Mouse (Mus musculus) adipose tissue, adult 10 weeks (tissue): Measurements from ENCODE around the gene Kdf1. TPM values are rescaled to one million over a fixed set of nuclear protein-coding genes. Genes with fewer than 3 reads are reported as not detected.

Source experiments
- polyA plus RNA-seq: library from polyadenylated mRNA; stranded (reverse); fragments of 350-450 nt; fragmentation: Illumina TruSeq; extraction: RNeasy Lipid Tissue Mini Kit (QIAGEN cat#74804); gene quantifications from one replicate; pipeline ENCODE4 v1.2.3, GENCODE M21; 2014; ENCODE audit warnings: low read depth, low replicate concordance

Gene Kdf1
- polyA plus RNA-seq: 23.6 TPM

GRCm38 (mm10) chr4:133518601-133519368, at the start of gene Kdf1:
Gene Kdf1, plus strand, starts transcription at chr4:133518963.

GRCm38 (mm10) chr4:133479458-133480184, 39.1 kb upstream of the Kdf1 start, which contains the start of gene Tent5b:
Gene Tent5b, plus strand, starts transcription at chr4:133480132.

GRCm38 (mm10) chr4:133498160-133498724, 20.5 kb upstream of the Kdf1 start, which contains the start of gene Trnp1:
Gene Trnp1, minus strand, starts transcription at chr4:133498550.

GRCm38 (mm10) chr4:133545272-133546231, 26.8 kb downstream of the Kdf1 start, which contains the start of gene Nudc:
Gene Nudc, minus strand, starts transcription at chr4:133545996.

GRCm38 (mm10) chr4:133552768-133553447, 34.1 kb downstream of the Kdf1 start, which contains the start of gene Nr0b2:
Gene Nr0b2, plus strand, starts transcription at chr4:133553376.

GRCm38 (mm10) chr4:133574070-133574842, 55.5 kb downstream of the Kdf1 start, which contains the start of gene Gpatch3:
Gene Gpatch3, plus strand, starts transcription at chr4:133574745.

Other genes starting within 250 kb of the Kdf1 start
- gene Tmem222, start 241.2 kb upstream of the Kdf1 start, polyA plus RNA-seq: 67.4 TPM
- gene Wdtc1, start 165.5 kb upstream of the Kdf1 start, polyA plus RNA-seq: 28.1 TPM
- gene Slc9a1, start 149.3 kb upstream of the Kdf1 start, polyA plus RNA-seq: 31.5 TPM
- gene Tent5b, start 38.8 kb upstream of the Kdf1 start, polyA plus RNA-seq: 4.6 TPM
- gene Trnp1, start 20.4 kb upstream of the Kdf1 start, polyA plus RNA-seq: 8.3 TPM
- gene Nudc, start 27.0 kb downstream of the Kdf1 start, polyA plus RNA-seq: 106 TPM
- gene Nr0b2, start 34.4 kb downstream of the Kdf1 start, polyA plus RNA-seq: 0.29 TPM
- 4.5 TPM for gene Gpatch3, start 55.8 kb downstream of the Kdf1 start, polyA plus RNA-seq
- gene Gpn2, start 65.4 kb downstream of the Kdf1 start, polyA plus RNA-seq: 14.8 TPM
- gene Sfn, start 83.2 kb downstream of the Kdf1 start, polyA plus RNA-seq: 24.1 TPM
- 14.5 TPM for gene Zdhhc18, start 131.2 kb downstream of the Kdf1 start, polyA plus RNA-seq
- gene Pigv, start 153.7 kb downstream of the Kdf1 start, polyA plus RNA-seq: 14.6 TPM
- gene Arid1a, start 237.8 kb downstream of the Kdf1 start, polyA plus RNA-seq: 31.7 TPM